Mouse (Mus musculus): ENCODE results near the gene Hdgfl2. TPM values are rescaled to one million over a fixed set of nuclear protein-coding genes. Genes with fewer than 3 reads are reported as not detected.

Hdgfl2 gene
- polyA plus RNA-seq, 1 experiment from 2014 or later: 119 TPM

DNA sequence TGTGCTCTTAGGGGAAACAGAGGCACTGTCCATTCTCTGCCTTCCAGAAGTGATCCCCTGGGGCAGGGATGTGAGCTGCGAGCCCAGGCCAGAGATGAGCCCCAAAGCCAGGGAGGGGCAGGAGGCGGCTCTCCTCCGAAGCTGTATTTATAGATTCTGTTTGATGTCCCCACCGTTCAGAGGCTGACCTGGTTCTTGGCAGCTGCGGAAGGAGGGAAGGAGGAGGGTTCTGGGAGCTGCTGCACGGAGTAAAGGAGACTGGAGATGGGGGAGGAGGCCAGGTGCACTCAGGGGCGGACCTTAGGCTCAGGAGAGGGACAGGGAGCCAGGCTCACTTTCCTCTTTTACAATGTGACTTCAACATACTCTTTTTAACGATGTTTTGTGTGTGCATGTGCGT is 66.7 kb downstream of the Hdgfl2 start:
- ATAC-seq (ENCODE audit: insufficient number of reproducible peaks, low FRiP score, low TSS enrichment, low read depth): no peak
- WGBS: 20% methylated on average over 9 of the region's 9 CpGs
- Histone ChIP-seq H3K4me3 (replicated peaks) (no peak overlapping the region), H3K4me1 (peaks cover 20% of the 10 kb centered on the region), H3K9me3 (replicated peaks) (no peaks in the 10 kb centered on the region), H3K9ac (no peak overlapping the region), H3K36me3 (no peaks in the 10 kb centered on the region), H3K4me2 (replicated peaks) (no peak overlapping the region), H3K27me3 (peaks cover 93% of the 10 kb centered on the region), H3K27ac (replicated peaks) (no peak overlapping the region)

DNA sequence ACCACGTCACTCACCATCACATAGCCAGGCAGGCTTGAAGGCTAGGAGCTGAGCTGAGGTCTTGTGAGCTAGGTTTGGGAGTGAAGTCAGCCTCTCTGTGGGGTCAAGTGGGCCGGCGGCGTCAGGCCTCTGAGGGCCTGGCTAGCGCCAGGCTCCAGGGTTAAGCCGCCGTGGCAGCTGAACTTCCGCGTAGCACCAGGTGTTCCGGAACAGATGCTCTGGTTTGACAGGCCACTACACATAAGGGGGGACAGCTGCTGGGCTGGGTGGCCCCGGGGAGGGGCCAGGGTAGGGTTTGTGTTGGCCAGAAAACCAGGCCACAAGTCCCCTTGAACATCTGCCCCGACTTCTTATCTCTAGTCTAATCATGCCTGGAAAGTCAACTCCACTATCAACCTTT is 68.0 kb downstream of the Hdgfl2 start:
- H3K9me3 ChIP-seq (replicated peaks): no peaks in the 10 kb centered on the region
- no peak overlapping the region for H3K4me3 ChIP-seq (replicated peaks)
- no peak overlapping the region for H3K4me2 ChIP-seq (replicated peaks)
- H3K27ac ChIP-seq (replicated peaks): no peak overlapping the region
- peaks cover 7% of the 10 kb centered on the region for H3K4me1 ChIP-seq
- H3K36me3 ChIP-seq: no peaks in the 10 kb centered on the region
- WGBS: 54% methylated on average over 12 of the region's 12 CpGs
- ATAC-seq (ENCODE audit: insufficient number of reproducible peaks, low FRiP score, low TSS enrichment, low read depth): no peak
- H3K9ac ChIP-seq: no peak overlapping the region
- peaks cover 84% of the 10 kb centered on the region for H3K27me3 ChIP-seq

DNA sequence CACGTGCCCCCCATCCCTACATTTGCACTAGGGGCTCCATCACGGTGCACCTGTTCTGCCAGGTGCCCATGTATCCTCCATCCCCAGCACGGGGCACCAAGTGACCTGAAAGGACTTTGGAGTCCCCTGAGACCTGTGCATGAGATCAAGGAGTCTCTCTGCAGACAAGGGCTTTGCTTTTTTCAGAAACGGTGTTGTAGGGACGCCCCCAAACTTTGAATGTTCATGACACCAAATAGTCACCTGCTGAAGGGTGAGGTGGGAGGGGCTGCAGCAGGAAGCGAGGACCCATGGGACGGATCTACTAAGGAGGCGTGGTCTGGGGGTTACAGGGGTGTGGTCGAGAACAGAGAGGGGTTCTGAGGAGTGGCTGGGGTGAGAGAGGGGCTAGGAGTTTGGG is 68.8 kb downstream of the Hdgfl2 start:
- Histone ChIP-seq H3K4me2 (replicated peaks) (peak overlapping the region; percentile 40), H3K9ac (no peak overlapping the region), H3K27ac (replicated peaks) (no peak overlapping the region), H3K9me3 (replicated peaks) (no peaks in the 10 kb centered on the region), H3K27me3 (peaks cover 77% of the 10 kb centered on the region), H3K4me3 (replicated peaks) (peak overlapping the region; percentile 27; the same call in 1 of the 2 replicates), H3K4me1 (peaks cover 6% of the 10 kb centered on the region), H3K36me3 (no peaks in the 10 kb centered on the region)
- no peak for ATAC-seq (ENCODE audit: insufficient number of reproducible peaks, low FRiP score, low TSS enrichment, low read depth)
- WGBS: 18% methylated on average over 9 of the region's 9 CpGs

DNA sequence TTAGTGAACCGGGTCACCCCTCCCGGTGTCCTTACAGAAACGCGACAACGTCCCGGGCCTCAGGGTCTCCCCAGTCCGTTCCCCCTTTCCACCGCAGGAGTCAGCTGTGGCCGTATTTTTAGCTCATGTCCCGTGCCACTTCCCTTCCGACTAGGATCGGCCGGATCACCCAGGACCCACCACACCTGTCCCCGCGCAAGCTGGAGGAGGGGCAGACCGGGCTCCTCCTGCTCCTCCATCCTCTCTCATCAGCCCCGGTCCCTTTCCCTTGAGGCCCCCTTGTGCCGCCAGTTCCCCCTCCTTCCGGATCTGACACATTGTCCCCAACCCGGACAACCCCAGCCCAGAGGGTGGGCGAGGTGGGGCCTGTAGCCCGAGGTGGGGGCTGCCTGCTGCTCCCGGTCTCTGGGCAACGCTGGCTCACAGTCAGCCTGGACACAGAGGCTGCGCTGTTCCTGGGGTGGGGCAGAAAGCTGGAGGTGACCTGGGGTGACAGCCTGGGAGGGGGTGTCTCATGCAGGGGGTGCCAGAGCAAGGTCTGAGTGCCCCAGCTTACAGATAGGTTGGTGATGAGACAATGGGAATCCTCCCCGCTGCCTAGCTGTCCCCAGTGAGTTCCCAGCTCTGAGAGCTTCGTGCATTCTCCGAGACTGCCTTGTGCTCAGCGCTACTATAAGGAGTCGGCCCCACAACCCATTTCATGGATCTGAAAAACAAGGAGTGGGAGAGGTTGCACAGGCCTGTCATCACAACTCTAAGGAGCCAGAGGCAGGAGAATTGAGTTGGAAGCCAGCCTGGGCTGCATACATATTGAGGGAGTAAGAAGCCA is 69.6 kb downstream of the Hdgfl2 start:
- peaks cover 6% of the 10 kb centered on the region for H3K4me1 ChIP-seq
- WGBS: 2% methylated on average over 30 of the region's 30 CpGs
- peak overlapping the region; percentile 27 for H3K4me3 ChIP-seq (replicated peaks)
- no peak; the same call in 1 of the 2 replicates for ATAC-seq (ENCODE audit: insufficient number of reproducible peaks, low FRiP score, low TSS enrichment, low read depth)
- no peaks in the 10 kb centered on the region for H3K36me3 ChIP-seq
- H3K9me3 ChIP-seq (replicated peaks): no peaks in the 10 kb centered on the region
- H3K27ac ChIP-seq (replicated peaks): no peak overlapping the region
- H3K9ac ChIP-seq: no peak overlapping the region
- peaks cover 69% of the 10 kb centered on the region for H3K27me3 ChIP-seq
- peak overlapping the region; percentile 40 for H3K4me2 ChIP-seq (replicated peaks)

DNA sequence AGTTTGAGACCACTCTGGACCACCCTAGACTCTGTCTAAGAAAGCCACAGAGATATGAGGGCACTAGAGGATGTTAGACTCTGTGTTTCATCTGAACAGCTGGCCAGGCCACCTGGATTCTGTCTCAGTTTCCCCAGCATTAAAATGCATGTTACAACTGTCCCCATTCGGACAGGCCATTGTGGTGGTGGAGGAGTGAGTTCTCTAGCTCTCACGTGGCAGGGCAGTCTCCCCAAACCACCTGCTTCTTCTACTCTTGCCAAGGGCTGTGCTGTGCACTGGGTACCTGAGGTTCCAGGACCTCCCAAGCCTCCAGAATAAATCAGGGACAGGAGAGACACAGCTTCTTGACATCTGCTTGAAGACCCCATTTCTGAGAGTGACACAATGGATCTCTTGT is 70.5 kb downstream of the Hdgfl2 start:
- 40% methylated on average over 2 of the region's 2 CpGs for WGBS
- Histone ChIP-seq H3K4me2 (replicated peaks) (no peak overlapping the region), H3K36me3 (no peaks in the 10 kb centered on the region), H3K4me1 (peaks cover 6% of the 10 kb centered on the region), H3K9me3 (replicated peaks) (no peaks in the 10 kb centered on the region), H3K4me3 (replicated peaks) (no peak overlapping the region), H3K27me3 (peaks cover 68% of the 10 kb centered on the region), H3K9ac (no peak overlapping the region), H3K27ac (replicated peaks) (no peak overlapping the region)
- no peak for ATAC-seq (ENCODE audit: insufficient number of reproducible peaks, low FRiP score, low TSS enrichment, low read depth)

Other genes with a start within 250 kb of the Hdgfl2 start
- gene Zfp119a, start 200.7 kb upstream of the Hdgfl2 start, polyA plus RNA-seq (2015; fragmentation: Nextera tagmentation; extraction: Ambion mirVana): 8.7 and 10.1 TPM in 2 replicates
- 12.2 and 12.7 TPM in 2 replicates for gene Zfp959, start 187.5 kb upstream of the Hdgfl2 start, polyA plus RNA-seq (2015; fragmentation: Nextera tagmentation; extraction: Ambion mirVana)
- 6.8 and 7.4 TPM in 2 replicates for gene Zfp119b, start 130.1 kb upstream of the Hdgfl2 start, polyA plus RNA-seq (2015; fragmentation: Nextera tagmentation; extraction: Ambion mirVana)
- gene Ebi3, start 127.0 kb upstream of the Hdgfl2 start, polyA plus RNA-seq (2015; fragmentation: Nextera tagmentation; extraction: Ambion mirVana): 3.3 and 3.7 TPM in 2 replicates
- 22.8 and 26.0 TPM in 2 replicates for gene Yju2, start 120.5 kb upstream of the Hdgfl2 start, polyA plus RNA-seq (2015; fragmentation: Nextera tagmentation; extraction: Ambion mirVana)
- gene Shd, start 109.2 kb upstream of the Hdgfl2 start, polyA plus RNA-seq (2015; fragmentation: Nextera tagmentation; extraction: Ambion mirVana): 20.4 and 22.2 TPM in 2 replicates
- 12.5 and 16.8 TPM in 2 replicates for gene Fsd1, start 93.1 kb upstream of the Hdgfl2 start, polyA plus RNA-seq (2015; fragmentation: Nextera tagmentation; extraction: Ambion mirVana)
- 23.6 and 24.5 TPM in 2 replicates for gene Stap2, start 74.0 kb upstream of the Hdgfl2 start, polyA plus RNA-seq (2015; fragmentation: Nextera tagmentation; extraction: Ambion mirVana)
- gene Mpnd, start 73.9 kb upstream of the Hdgfl2 start, polyA plus RNA-seq (2015; fragmentation: Nextera tagmentation; extraction: Ambion mirVana): 91.3 and 97.2 TPM in 2 replicates
- gene Sh3gl1, start 43.0 kb upstream of the Hdgfl2 start, polyA plus RNA-seq (2015; fragmentation: Nextera tagmentation; extraction: Ambion mirVana): 194 and 201 TPM in 2 replicates
- gene Chaf1a, start 39.2 kb upstream of the Hdgfl2 start, polyA plus RNA-seq (2015; fragmentation: Nextera tagmentation; extraction: Ambion mirVana): 21.6 and 23.0 TPM in 2 replicates
- 46.4 and 51.6 TPM in 2 replicates for gene Ubxn6, start 4.6 kb upstream of the Hdgfl2 start, polyA plus RNA-seq (2015; fragmentation: Nextera tagmentation; extraction: Ambion mirVana)
- 0.08 TPM in 1 of 2 replicates, not detected in the other for gene Plin4, start 30.2 kb downstream of the Hdgfl2 start, polyA plus RNA-seq (2015; fragmentation: Nextera tagmentation; extraction: Ambion mirVana)
- 0.72 and 1.2 TPM in 2 replicates for gene Plin5, start 38.0 kb downstream of the Hdgfl2 start, polyA plus RNA-seq (2015; fragmentation: Nextera tagmentation; extraction: Ambion mirVana)
- gene Lrg1, start 42.4 kb downstream of the Hdgfl2 start, polyA plus RNA-seq (2015; fragmentation: Nextera tagmentation; extraction: Ambion mirVana): 1.4 and 1.8 TPM in 2 replicates
- gene Sema6b, start 60.7 kb downstream of the Hdgfl2 start, polyA plus RNA-seq (2015; fragmentation: Nextera tagmentation; extraction: Ambion mirVana): 4.2 and 4.6 TPM in 2 replicates
- gene Tnfaip8l1, start 82.8 kb downstream of the Hdgfl2 start, polyA plus RNA-seq (2015; fragmentation: Nextera tagmentation; extraction: Ambion mirVana): 13.9 and 14.5 TPM in 2 replicates
- 102 and 108 TPM in 2 replicates for gene Mydgf, start 104.3 kb downstream of the Hdgfl2 start, polyA plus RNA-seq (2015; fragmentation: Nextera tagmentation; extraction: Ambion mirVana)
- 37.1 and 40.9 TPM in 2 replicates for gene Dpp9, start 139.3 kb downstream of the Hdgfl2 start, polyA plus RNA-seq (2015; fragmentation: Nextera tagmentation; extraction: Ambion mirVana)
- 15.0 and 15.4 TPM in 2 replicates for gene Fem1a, start 177.2 kb downstream of the Hdgfl2 start, polyA plus RNA-seq (2015; fragmentation: Nextera tagmentation; extraction: Ambion mirVana)
- gene Ticam1, start 197.2 kb downstream of the Hdgfl2 start, polyA plus RNA-seq (2015; fragmentation: Nextera tagmentation; extraction: Ambion mirVana): 6.7 and 7.4 TPM in 2 replicates
- 89.5 and 92.6 TPM in 2 replicates for gene Plin3, start 213.2 kb downstream of the Hdgfl2 start, polyA plus RNA-seq (2015; fragmentation: Nextera tagmentation; extraction: Ambion mirVana)
- 0.33 TPM in 1 of 2 replicates, not detected in the other for gene Arrdc5, start 220.7 kb downstream of the Hdgfl2 start, polyA plus RNA-seq (2015; fragmentation: Nextera tagmentation; extraction: Ambion mirVana)
- 110 and 113 TPM in 2 replicates for gene Uhrf1, start 223.7 kb downstream of the Hdgfl2 start, polyA plus RNA-seq (2015; fragmentation: Nextera tagmentation; extraction: Ambion mirVana)
- gene Kdm4b, start 246.4 kb downstream of the Hdgfl2 start, polyA plus RNA-seq (2015; fragmentation: Nextera tagmentation; extraction: Ambion mirVana): 40.1 and 43.6 TPM in 2 replicates

Measured in embryonic facial prominence, embryonic 15.5 days (tissue).